In the genomic region with DNA sequence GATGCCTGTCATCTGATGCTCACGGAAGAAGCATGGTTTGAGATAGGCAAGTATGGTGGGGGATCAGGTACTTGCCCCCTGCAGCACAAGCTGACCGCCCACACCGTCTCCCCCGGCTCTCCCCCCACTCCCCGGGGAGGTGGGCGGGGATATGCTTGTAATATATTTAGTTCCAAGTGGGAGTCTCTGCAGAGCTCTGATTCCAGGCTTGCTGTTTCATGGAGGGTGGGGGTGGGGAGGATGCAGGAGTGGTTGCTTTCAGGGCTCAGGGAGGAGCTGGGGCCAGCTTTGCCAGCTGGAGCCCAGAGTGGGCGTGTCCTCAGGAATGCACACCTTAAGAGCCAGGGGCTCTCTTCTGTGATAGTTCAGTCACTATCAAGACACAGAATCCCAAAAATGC, we compare ENCODE assay signal across 13 mouse cellular contexts. TPM values are rescaled to one million over a fixed set of nuclear protein-coding genes. Genes with fewer than 3 reads are reported as not detected.
A peak's percentile ranks its signal among the peaks of the same experiment; 100 is the strongest.
DNase-seq lines count a peak whose midpoint lies in the region; ATAC-seq and TF ChIP-seq lines count a peak whose summit lies in the region.
"Had no signal": no experiment of that assay in that cellular context is flagged by ENCODE, and none has a peak within 500 bp of the region (broad histone marks: within the 10 kb centered on the region; RNA-seq: fewer than 3 reads in every experiment).

No protein-coding gene starts in this region.

- peak; percentile 42; the same call in 1 of the 2 replicates for ATAC-seq in frontal cortex, adult (ENCODE audit: low TSS enrichment)

- peaks cover 7% of the 10 kb centered on the region; the same call in 1 of the 2 replicates for H3K4me1 ChIP-seq in cerebellum, adult 2 months (ENCODE audit: control insufficient read depth, insufficient read depth, low read length)

- H3K4me3 ChIP-seq in cerebellum, adult 2 months (replicated peaks; ENCODE audit: insufficient read depth, low read depth, low read length) = no peak overlapping the region
- H3K4me3 ChIP-seq: liver, embryonic 15.5 days had no signal

- H3K27me3 ChIP-seq in cerebellum, adult 2 months (ENCODE audit: control insufficient read depth, insufficient read depth, low read length) = no peaks in the 10 kb centered on the region

- no peak overlapping the region for H3K27ac ChIP-seq in cerebellum, adult 2 months (ENCODE audit: insufficient read depth, low read length)
- H3K27ac ChIP-seq: liver, embryonic 15.5 days had no signal

- no peak for TF ChIP-seq POLR2A in cerebellum, adult 2 months (IDR thresholded peaks at IDR 0.05; ENCODE audit: borderline replicate concordance, insufficient read depth, low read length)

- 34% methylated on average over 7 of the region's 7 CpGs for WGBS in cerebellum, adult 2 months

- no peak for DNase-seq in frontal cortex, postnatal 36 days (ENCODE audit: low spot score in 2 of 2)
- peak; percentile 75 for DNase-seq in layer of hippocampus, adult 9-11 months
- no peak for DNase-seq in layer of hippocampus, adult 9-10 months (ENCODE audit: low spot score)
- DNase-seq in brain, adult 2 months (ENCODE audit: low read depth, low spot score) = peak; percentile 72
- peak; percentile 49 for DNase-seq in heart, postnatal 4 days
- DNase-seq in cerebellum, adult 2 months = no peak
- DNase-seq in thymus, postnatal 0 days (ENCODE audit: low spot score) = no peak
- DNase-seq: gastrocnemius, postnatal 25 days; right cerebral cortex, postnatal 4 days; thymus, adult 18-20 months had no signal

- TF ChIP-seq CTCF in cerebellum, adult 2 months (IDR thresholded peaks at IDR 0.05; ENCODE audit: borderline replicate concordance, insufficient read depth, low read depth, low read length) = no peak

RNA-seq across cellular contexts. Expression of a gene that starts 15.0 kb away (rescaled TPM):
- 1 to 10 TPM; 6.8 to 8.0 TPM for total RNA-seq in heart, postnatal 4 days (2021)
- 99.0 and 109 TPM in 2 replicates for polyA plus RNA-seq in cerebellum, adult 2 months (2012; rRNA removed)
- 0.36 and 0.47 TPM in 2 replicates for polyA plus RNA-seq in thymus, postnatal 0 days (2015; fragmentation: Nextera tagmentation; extraction: Ambion mirVana)
- total RNA-seq: common myeloid progenitor, adult 5-6 weeks had no signal

RNA-seq across cellular contexts. Expression of a gene that starts 34.6 kb away (rescaled TPM):
- 10 to 100 TPM; 55.2 to 62.7 TPM for total RNA-seq in heart, postnatal 4 days (2021)
- polyA plus RNA-seq in cerebellum, adult 2 months (2012; rRNA removed) = 40.9 and 45.3 TPM in 2 replicates
- polyA plus RNA-seq in thymus, postnatal 0 days (2015; fragmentation: Nextera tagmentation; extraction: Ambion mirVana) = 13.7 and 17.7 TPM in 2 replicates

Comparison
In these comparisons a context has a peak if more than half of its experiments do, and no peak if none do; other contexts are left out.
1. DNase-seq: peak in layer of hippocampus, adult 9-11 months (single experiment), brain, adult 2 months (single experiment) and heart, postnatal 4 days (single experiment); none in frontal cortex, postnatal 36 days (0 of 2), layer of hippocampus, adult 9-10 months (single experiment), cerebellum, adult 2 months (0 of 2) and thymus, postnatal 0 days (single experiment).
2. RNA of a gene that starts 15.0 kb away (polyA plus RNA-seq): 99.0 to 109 TPM in cerebellum, adult 2 months; 0.36 to 0.47 TPM in thymus, postnatal 0 days; every median in the first group is over 10 times any median in the second.